ENCODE assay signal across 9 mouse cellular contexts in genomic region chr10:3365671-3366035, GRCm38 (mm10). TPM values are rescaled to one million over a fixed set of nuclear protein-coding genes. Genes with fewer than 3 reads are reported as not detected.
DNase-seq lines count a peak whose midpoint lies in the region; ATAC-seq lines count a peak whose summit lies in the region.
"Had no signal": no experiment of that assay in that cellular context is flagged by ENCODE, and none has a peak within 500 bp of the region (broad histone marks: within the 10 kb centered on the region; RNA-seq: fewer than 3 reads in every experiment).

No protein-coding gene starts in this region.

- H3K9me3 ChIP-seq in kidney, embryonic 16.5 days (ENCODE audit: low read length): no peaks in the 10 kb centered on the region
- no peaks in the 10 kb centered on the region for H3K9me3 ChIP-seq in embryonic facial prominence, embryonic 12.5 days
- no peaks in the 10 kb centered on the region for H3K9me3 ChIP-seq in hindbrain, embryonic 15.5 days
- H3K9me3 ChIP-seq in midbrain, embryonic 16.5 days (replicated peaks; ENCODE audit: control insufficient read depth, low read length, poor library complexity, severe bottlenecking): no peaks in the 10 kb centered on the region

- no peak overlapping the region for H3K9ac ChIP-seq in kidney, embryonic 16.5 days (replicated peaks; ENCODE audit: low read length)
- no peak overlapping the region for H3K9ac ChIP-seq in embryonic facial prominence, embryonic 12.5 days
- H3K9ac ChIP-seq in hindbrain, embryonic 15.5 days: peak overlapping the region; percentile 77
- peak overlapping the region; percentile 87 for H3K9ac ChIP-seq in midbrain, embryonic 16.5 days (ENCODE audit: low read depth, low read length)

- peak overlapping the region; percentile 94 for H3K4me2 ChIP-seq in kidney, embryonic 16.5 days (replicated peaks; ENCODE audit: low read depth, low read length)
- H3K4me2 ChIP-seq in embryonic facial prominence, embryonic 12.5 days (replicated peaks): peak overlapping the region; percentile 99
- peak overlapping the region; percentile 74 for H3K4me2 ChIP-seq in hindbrain, embryonic 15.5 days
- H3K4me2 ChIP-seq in midbrain, embryonic 16.5 days (ENCODE audit: low read length): peak overlapping the region; percentile 81

- H3K4me1 ChIP-seq in kidney, embryonic 16.5 days (ENCODE audit: insufficient read depth, low read length): peaks cover 7% of the 10 kb centered on the region
- peaks cover 4% of the 10 kb centered on the region; the same call in 1 of the 2 replicates for H3K4me1 ChIP-seq in embryonic facial prominence, embryonic 12.5 days
- peaks cover 9% of the 10 kb centered on the region; the same call in 1 of the 2 replicates for H3K4me1 ChIP-seq in hindbrain, embryonic 15.5 days (replicated peaks)
- peaks cover 6% of the 10 kb centered on the region for H3K4me1 ChIP-seq in midbrain, embryonic 16.5 days (ENCODE audit: control insufficient read depth, insufficient read depth, low read length)

- peaks cover 19% of the 10 kb centered on the region for H3K27me3 ChIP-seq in kidney, embryonic 16.5 days (ENCODE audit: insufficient read depth, low read length)
- H3K27me3 ChIP-seq in embryonic facial prominence, embryonic 12.5 days: peaks cover 26% of the 10 kb centered on the region
- H3K27me3 ChIP-seq in hindbrain, embryonic 15.5 days: no peaks in the 10 kb centered on the region
- H3K27me3 ChIP-seq in midbrain, embryonic 16.5 days (ENCODE audit: control insufficient read depth, insufficient read depth, low read depth, low read length): no peaks in the 10 kb centered on the region; the same call in 1 of the 2 replicates

- DNase-seq in kidney, adult 9 months: no peak
- no peak for DNase-seq in MN1 (ENCODE audit: low spot score)
- no peak for DNase-seq in lung, postnatal 14 days
- DNase-seq in urinary bladder, postnatal 4 days (ENCODE audit: low spot score in 2 of 2): no peak

- WGBS in kidney, embryonic 16.5 days: 32% methylated on average over 5 of the region's 5 CpGs
- 19% methylated on average over 5 of the region's 5 CpGs for WGBS in embryonic facial prominence, embryonic 12.5 days
- 15% methylated on average over 5 of the region's 5 CpGs for WGBS in hindbrain, embryonic 15.5 days
- 11% methylated on average over 5 of the region's 5 CpGs for WGBS in midbrain, embryonic 16.5 days

- ATAC-seq in kidney, embryonic 16.5 days (ENCODE audit: low FRiP score, low TSS enrichment): no peak
- no peak for ATAC-seq in embryonic facial prominence, embryonic 12.5 days (ENCODE audit: insufficient number of reproducible peaks, insufficient read depth, low FRiP score, low TSS enrichment)
- ATAC-seq in hindbrain, embryonic 15.5 days (ENCODE audit: low FRiP score, low read depth): 0 out of 2 replicates have a peak, but pooled peaks have one; percentile 9
- ATAC-seq in midbrain, embryonic 16.5 days: peak; percentile 12

- no peaks in the 10 kb centered on the region for H3K36me3 ChIP-seq in kidney, embryonic 16.5 days (ENCODE audit: insufficient read depth, low read length)
- H3K36me3 ChIP-seq in embryonic facial prominence, embryonic 12.5 days: no peaks in the 10 kb centered on the region
- H3K36me3 ChIP-seq in hindbrain, embryonic 15.5 days: no peaks in the 10 kb centered on the region
- H3K36me3 ChIP-seq in midbrain, embryonic 16.5 days (ENCODE audit: control insufficient read depth, insufficient read depth, low read length): no peaks in the 10 kb centered on the region

- H3K27ac ChIP-seq in kidney, embryonic 16.5 days (ENCODE audit: low read length): no peak overlapping the region
- H3K27ac ChIP-seq in embryonic facial prominence, embryonic 12.5 days: no peak overlapping the region
- H3K27ac ChIP-seq in hindbrain, embryonic 15.5 days (replicated peaks): peak overlapping the region; percentile 86
- peak overlapping the region; percentile 85 for H3K27ac ChIP-seq in midbrain, embryonic 16.5 days (ENCODE audit: low read length)

- peak overlapping the region; percentile 65 for H3K4me3 ChIP-seq in kidney, embryonic 16.5 days (ENCODE audit: low read length)
- H3K4me3 ChIP-seq in embryonic facial prominence, embryonic 12.5 days: peak overlapping the region; percentile 58
- peak overlapping the region; percentile 74 for H3K4me3 ChIP-seq in hindbrain, embryonic 15.5 days
- H3K4me3 ChIP-seq in midbrain, embryonic 16.5 days (ENCODE audit: low read depth, low read length): peak overlapping the region; percentile 77
- H3K4me3 ChIP-seq: erythroblast, embryonic 14.5 days had no signal

RNA-seq across cellular contexts. Expression of gene Ppp1r14c, which starts 0.2 kb away (rescaled TPM):
- polyA plus RNA-seq in kidney, embryonic 16.5 days (2015; fragmentation: Nextera tagmentation; extraction: Ambion mirVana): 6.2 and 8.0 TPM in 2 replicates
- polyA plus RNA-seq in embryonic facial prominence, embryonic 12.5 days (2016; fragmentation: Nextera tagmentation; extraction: Ambion mirVana): 5.1 and 5.5 TPM in 2 replicates
- polyA plus RNA-seq in hindbrain, embryonic 15.5 days (2015; fragmentation: Nextera tagmentation; extraction: Ambion mirVana): 66.2 and 77.3 TPM in 2 replicates
- 49.1 and 63.8 TPM in 2 replicates for polyA plus RNA-seq in midbrain, embryonic 16.5 days (2015; fragmentation: Nextera tagmentation; extraction: Ambion mirVana)
- polyA plus RNA-seq: erythroblast, embryonic 14.5 days had no signal

Comparison
In these comparisons a context has a peak if more than half of its experiments do, and no peak if none do; other contexts are left out.
1. ATAC-seq: peak in hindbrain, embryonic 15.5 days (single experiment) and midbrain, embryonic 16.5 days (single experiment); none in kidney, embryonic 16.5 days (single experiment) and embryonic facial prominence, embryonic 12.5 days (single experiment).
2. H3K27ac ChIP-seq: peak in hindbrain, embryonic 15.5 days (single experiment) and midbrain, embryonic 16.5 days (single experiment); none in kidney, embryonic 16.5 days (single experiment) and embryonic facial prominence, embryonic 12.5 days (single experiment).
3. H3K9ac ChIP-seq: peak in hindbrain, embryonic 15.5 days (single experiment) and midbrain, embryonic 16.5 days (single experiment); none in kidney, embryonic 16.5 days (single experiment) and embryonic facial prominence, embryonic 12.5 days (single experiment).
4. Peak in every context shown above with its lines, with median percentiles within 50 percentile points of each other: H3K4me2 ChIP-seq and H3K4me3 ChIP-seq.